Mouse (Mus musculus) stomach, postnatal 0 days (tissue): Measurements from ENCODE around the gene Apbb2.

ENCODE experiments used
- CTCF ChIP-seq: IDR thresholded peaks from 2 replicates; pipeline ENCODE4 v1.5.1; 2016; ENCODE audit warnings: antibody characterized with exemption, low read depth, mild to moderate bottlenecking, moderate library complexity
- EP300 ChIP-seq: optimal IDR thresholded peaks from 2 replicates; pipeline ENCODE3; 2016; ENCODE audit warnings: antibody characterized with exemption

DNA sequence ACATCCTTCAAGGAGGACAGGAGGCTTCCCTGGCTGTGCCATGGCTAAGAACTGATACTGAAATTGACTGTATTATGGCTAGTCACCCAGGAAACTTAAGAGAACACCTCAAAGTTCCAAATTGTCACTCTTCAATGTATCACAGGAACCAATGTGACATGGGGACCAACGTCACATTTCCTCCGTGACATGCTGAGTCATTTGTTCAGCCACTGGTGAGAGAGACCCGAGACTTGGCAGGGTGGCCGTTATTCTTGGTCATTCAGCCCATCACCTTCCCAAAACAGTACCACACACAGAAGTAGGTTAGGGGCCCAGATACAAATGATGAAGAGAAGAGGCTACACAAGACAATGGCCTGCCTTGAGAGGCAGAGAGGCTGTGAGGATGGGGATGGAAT is 295.5 kb downstream of the Apbb2 start:
- TF ChIP-seq CTCF (no peak), EP300 (no peak)
